Mouse (Mus musculus) liver, embryonic 14.5 days (tissue): ENCODE measurements around the gene Mtmr10. TPM values are rescaled to one million over a fixed set of nuclear protein-coding genes. Genes with fewer than 3 reads are reported as not detected.

Experiments
- ATAC-seq: fragments of 200-750 bp; cut with Nextera tagmentation; 2 replicates; pipeline ENCODE4 v1.8.0; 2017; ENCODE audit warnings: moderate number of reproducible peaks, mild to moderate bottlenecking, moderate library complexity; ENCODE audit not compliant: insufficient read depth
- DNase-seq, 3 experiments: peaks; one replicate each; pipeline ENCODE4 v3.0.0-alpha.2; 2012 to 2013; ENCODE audit warnings: low read depth in 3 of 3, low spot score in 3 of 3
- H3K27ac ChIP-seq: fragments of 300-500 bp; sonication (generic); 2 replicates; pipeline ENCODE4 v1.5.1; 2014; ENCODE audit warnings: moderate library complexity, mild to moderate bottlenecking, control low read depth, inconsistent platforms
- H3K27me3 ChIP-seq: fragments of 300-500 bp; sonication (generic); 2 replicates; pipeline ENCODE4 v1.6.1; 2014; ENCODE audit warnings: mild to moderate bottlenecking, low read length, moderate library complexity; ENCODE audit not compliant: control insufficient read depth, insufficient read depth
- H3K36me3 ChIP-seq: fragments of 300-500 bp; sonication (generic); replicated peaks from 2 replicates; pipeline ENCODE4 v1.6.1; 2014; ENCODE audit warnings: low read depth; ENCODE audit not compliant: control insufficient read depth, insufficient read depth
- H3K4me1 ChIP-seq, 2 experiments: fragments of 200-500 bp in 1 of 2; fragments of 300-500 bp in 1 of 2; sonication (generic) in 1 of 2; replicated peaks; 2 replicates each; pipeline ENCODE4 v1.6.1; 2012 to 2014; ENCODE audit warnings: antibody characterized with exemption in 1 of 2, inconsistent platforms in 1 of 2, low read length in 1 of 2; ENCODE audit not compliant: control insufficient read depth in 2 of 2, insufficient read depth in 2 of 2
- H3K4me2 ChIP-seq: fragments of 300-500 bp; sonication (generic); 2 replicates; pipeline ENCODE4 v1.6.1; 2014; ENCODE audit warnings: low read depth, mild to moderate bottlenecking, control low read depth, moderate library complexity
- H3K4me3 ChIP-seq, 2 experiments: fragments of 200-500 bp in 1 of 2; fragments of 300-500 bp in 1 of 2; sonication (generic) in 1 of 2; 2 replicates each; pipeline ENCODE4 v1.5.1; 2012 to 2014; ENCODE audit warnings: low read depth in 2 of 2, low read length in 2 of 2, mild to moderate bottlenecking in 2 of 2, control low read depth in 1 of 2, inconsistent platforms in 1 of 2, moderate library complexity in 1 of 2; ENCODE audit not compliant: insufficient read depth in 1 of 2
- H3K9ac ChIP-seq: fragments of 300-500 bp; sonication (generic); replicated peaks from 2 replicates; pipeline ENCODE4 v1.6.1; 2014; ENCODE audit warnings: mild to moderate bottlenecking, control low read depth, moderate library complexity
- H3K9me3 ChIP-seq: fragments of 300-500 bp; sonication (generic); 2 replicates; pipeline ENCODE4 v1.6.1; 2016; ENCODE audit warnings: low read length, mixed read lengths; ENCODE audit not compliant: control insufficient read depth
- CTCF ChIP-seq: IDR thresholded peaks from 2 replicates; pipeline ENCODE4 v1.5.1; 2016; ENCODE audit warnings: antibody characterized with exemption, low read depth, control low read depth
- EP300 ChIP-seq: IDR thresholded peaks from 2 replicates; pipeline ENCODE4 v1.6.1; 2016; ENCODE audit warnings: antibody characterized with exemption, low read depth
- WGBS: fragments of 180-500 bp; shearing (Covaris S2); extraction: QIAGEN DNeasy Blood & Tissue Kit; methylation state at CpG from one replicate; pipeline ENCODE4 v1.1.7; 2014; ENCODE audit not compliant: insufficient replicate concordance; 5-methylcytosine and 5-hydroxymethylcytosine counted together
- polyA plus RNA-seq, 2 experiments: library from polyadenylated mRNA; depleted of rRNA in 1 of 2; stranded (reverse) in 1 of 2; unstranded in 1 of 2; fragments of >200 nt; fragmentation: Nextera tagmentation in 1 of 2; extraction: Ambion mirVana in 1 of 2; gene quantifications; 2 replicates each; pipeline versions ENCODE4 v1.2.1 to v1.2.3; 2012 to 2014

The Mtmr10 gene
- polyA plus RNA-seq, 2 experiments, result 1.4 to 2.4 TPM

DNA sequence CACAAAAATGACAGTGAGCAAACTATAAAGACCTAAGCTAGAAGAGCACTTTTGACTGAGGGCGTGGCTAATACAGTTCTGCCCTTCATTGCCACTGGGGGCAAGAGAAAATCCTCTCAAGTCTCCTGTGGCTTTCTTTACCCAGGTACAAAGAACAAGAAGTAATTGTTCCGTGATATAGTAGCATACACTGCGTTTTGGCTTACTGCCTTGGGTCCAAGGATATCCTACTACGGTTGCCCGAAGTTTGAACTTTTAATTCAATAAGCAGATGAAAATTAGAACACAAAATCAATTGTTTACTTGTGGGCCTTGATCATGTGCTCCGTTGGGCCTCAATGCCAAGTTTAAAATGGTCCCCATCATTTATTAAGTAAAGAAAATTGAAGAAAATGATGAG lies 3.0 kb downstream of the Mtmr10 start:
- DNase-seq (no peak), ATAC-seq (no peak)
- Histone ChIP-seq H3K4me3 (no peak overlapping the region), H3K4me2 (no peak overlapping the region), H3K36me3 (no peaks in the 10 kb centered on the region), H3K27me3 (no peaks in the 10 kb centered on the region), H3K27ac (no peak overlapping the region), H3K9ac (no peak overlapping the region), H3K4me1 (peaks cover 3 to 5% of the 10 kb centered on the region in 2 experiments; a peak in 3 of 4 replicates), H3K9me3 (no peaks in the 10 kb centered on the region)
- TF ChIP-seq CTCF (no peak), EP300 (no peak)
- WGBS, result 78% methylated on average over 6 of the region's 6 CpGs

DNA sequence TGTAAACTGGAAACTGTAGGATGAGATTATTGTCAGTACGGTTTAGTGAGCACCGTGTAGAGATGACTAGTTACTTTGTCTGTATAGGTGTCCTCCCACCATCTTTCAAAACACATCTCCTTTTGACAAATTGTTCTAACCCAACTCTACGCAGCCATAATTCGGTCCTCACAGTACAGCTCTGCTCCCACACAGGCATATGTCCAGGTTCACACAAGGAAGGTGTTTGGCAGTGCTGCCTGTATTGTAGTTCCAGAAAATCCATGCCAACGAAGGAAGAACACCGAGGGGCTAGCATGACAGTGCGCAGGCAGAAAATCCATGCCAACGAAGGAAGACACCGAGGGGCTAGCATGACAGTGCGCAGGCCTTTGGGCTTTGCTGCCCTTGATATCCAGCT lies 4.3 kb downstream of the Mtmr10 start:
- DNase-seq (no peak), ATAC-seq (no peak)
- Histone ChIP-seq H3K9ac (no peak overlapping the region), H3K36me3 (no peaks in the 10 kb centered on the region), H3K27ac (no peak overlapping the region), H3K4me1 (peaks cover 3 to 5% of the 10 kb centered on the region in 2 experiments; a peak in 3 of 4 replicates), H3K4me2 (no peak overlapping the region), H3K27me3 (no peaks in the 10 kb centered on the region), H3K4me3 (no peak overlapping the region), H3K9me3 (no peaks in the 10 kb centered on the region)
- 82% methylated on average over 10 of the region's 10 CpGs for WGBS
- TF ChIP-seq EP300 (no peak), CTCF (no peak)

DNA sequence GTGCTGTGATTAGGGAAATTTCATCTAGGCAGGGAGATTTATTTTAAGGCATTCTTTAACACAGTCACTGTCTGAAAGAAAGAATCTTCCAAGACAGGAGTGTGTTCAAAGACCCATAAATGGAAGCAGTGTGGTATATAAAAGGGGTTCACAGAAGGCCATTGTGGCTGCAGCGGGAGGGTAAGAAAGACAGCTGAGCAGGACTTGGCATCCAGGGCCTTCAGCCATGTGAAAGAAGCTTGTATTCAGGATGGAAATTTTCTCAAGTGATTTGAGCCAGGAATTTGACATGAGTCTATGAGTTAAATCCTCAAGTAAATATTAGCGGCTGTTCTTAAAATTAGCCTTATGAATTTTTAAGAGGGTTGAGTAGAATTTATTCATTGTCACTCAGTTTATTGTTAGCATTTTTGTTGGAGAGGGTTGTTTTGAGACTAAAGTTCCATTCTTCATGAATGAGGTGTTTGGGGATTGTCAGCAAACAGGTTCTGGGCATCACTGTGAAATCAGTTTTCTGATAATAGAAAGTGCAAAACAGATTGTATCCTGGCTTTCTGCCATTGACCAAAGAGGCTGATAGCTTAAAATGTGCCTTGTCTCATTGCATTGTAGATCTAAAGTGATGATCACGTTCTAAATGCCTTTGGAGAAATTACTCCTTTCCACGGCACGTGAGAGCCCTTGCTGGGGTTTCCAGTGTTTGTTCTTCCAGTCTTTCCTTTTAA lies 9.0 kb downstream of the Mtmr10 start:
- WGBS, result 74% methylated on average over 5 of the region's 5 CpGs
- no peaks in the 10 kb centered on the region for H3K9me3 ChIP-seq

GRCm38 (mm10) chr7:64310241-64310640 lies 22.8 kb downstream of the Mtmr10 start:
- no peak for DNase-seq
- Histone ChIP-seq H3K27ac (no peak overlapping the region), H3K4me3 (no peak overlapping the region), H3K9me3 (no peaks in the 10 kb centered on the region), H3K9ac (no peak overlapping the region), H3K36me3 (no peaks in the 10 kb centered on the region; the same call in 1 of the 2 replicates), H3K4me1 (no peaks in the 10 kb centered on the region), H3K4me2 (no peak overlapping the region), H3K27me3 (no peaks in the 10 kb centered on the region)
- 73% methylated on average over 7 of the region's 7 CpGs for WGBS
- TF ChIP-seq CTCF, result no peak
- TF ChIP-seq EP300, result no peak
- ATAC-seq, result no peak

More for the DNA sequence above, 9.0 kb downstream of the Mtmr10 start:
- H3K27ac ChIP-seq, result no peak overlapping the region
- no peak for ATAC-seq
- H3K27me3 ChIP-seq, result no peaks in the 10 kb centered on the region
- no peaks in the 10 kb centered on the region for H3K4me1 ChIP-seq
- DNase-seq, result no peak
- H3K9ac ChIP-seq, result no peak overlapping the region
- H3K4me2 ChIP-seq, result no peak overlapping the region
- H3K36me3 ChIP-seq, result no peaks in the 10 kb centered on the region
- no peak for TF ChIP-seq EP300
- no peak for TF ChIP-seq CTCF
- no peak overlapping the region for H3K4me3 ChIP-seq

GRCm38 (mm10) chr7:64310756-64311155 lies 23.3 kb downstream of the Mtmr10 start:
- Histone ChIP-seq H3K4me2 (no peak overlapping the region), H3K27me3 (no peaks in the 10 kb centered on the region), H3K27ac (no peak overlapping the region), H3K9ac (no peak overlapping the region), H3K36me3 (no peaks in the 10 kb centered on the region; the same call in 1 of the 2 replicates), H3K9me3 (no peaks in the 10 kb centered on the region), H3K4me1 (no peaks in the 10 kb centered on the region), H3K4me3 (no peak overlapping the region)
- TF ChIP-seq EP300 (no peak), CTCF (no peak)
- ATAC-seq (no peak), DNase-seq (no peak)
- WGBS, result 39% methylated on average over 2 of the region's 2 CpGs
